Mouse (Mus musculus): Measurements from ENCODE around the gene Bcar3. TPM values are rescaled to one million over a fixed set of nuclear protein-coding genes. Genes with fewer than 3 reads are reported as not detected.

Gene Bcar3
- polyA plus RNA-seq, 1 experiment from 2014 or later: 15.9 TPM

- Histone ChIP-seq H3K36me3 (ENCODE audit: insufficient read depth, low read length) (no peaks in the 10 kb centered on the region), H3K4me1 (ENCODE audit: insufficient read depth, low read length) (peaks cover 42% of the 10 kb centered on the region), H3K9ac (replicated peaks; ENCODE audit: low read length) (0 out of 2 replicates have a peak overlapping the region, but pooled peaks have one; percentile 6), H3K9me3 (ENCODE audit: low read length) (no peaks in the 10 kb centered on the region), H3K4me2 (replicated peaks; ENCODE audit: low read depth, low read length) (no peak overlapping the region), H3K4me3 (ENCODE audit: low read length) (no peak overlapping the region), H3K27ac (ENCODE audit: low read length) (peak overlapping the region; percentile 84), H3K27me3 (ENCODE audit: insufficient read depth, low read length) (no peaks in the 10 kb centered on the region)
- 49% methylated on average over 11 of the region's 11 CpGs for WGBS
- peak; percentile 50 for ATAC-seq (ENCODE audit: low FRiP score, low TSS enrichment)
Measured at GRCm38 (mm10) chr3:122509534-122510239, 215.8 kb downstream of the Bcar3 start.

GRCm38 (mm10) chr3:122510240-122510750 lies 216.4 kb downstream of the Bcar3 start:
- H3K9ac ChIP-seq (replicated peaks; ENCODE audit: low read length): no peak overlapping the region
- ATAC-seq (ENCODE audit: low FRiP score, low TSS enrichment): no peak
- peak overlapping the region; percentile 84 for H3K27ac ChIP-seq (ENCODE audit: low read length)
- no peaks in the 10 kb centered on the region for H3K9me3 ChIP-seq (ENCODE audit: low read length)
- 56% methylated on average over 14 of the region's 14 CpGs for WGBS
- no peaks in the 10 kb centered on the region for H3K36me3 ChIP-seq (ENCODE audit: insufficient read depth, low read length)
- H3K4me2 ChIP-seq (replicated peaks; ENCODE audit: low read depth, low read length): no peak overlapping the region
- peaks cover 39% of the 10 kb centered on the region for H3K4me1 ChIP-seq (ENCODE audit: insufficient read depth, low read length)
- no peak overlapping the region for H3K4me3 ChIP-seq (ENCODE audit: low read length)
- H3K27me3 ChIP-seq (ENCODE audit: insufficient read depth, low read length): no peaks in the 10 kb centered on the region

GRCm38 (mm10) chr3:122510932-122511331 lies 217.0 kb downstream of the Bcar3 start:
- Histone ChIP-seq H3K9me3 (ENCODE audit: low read length) (no peaks in the 10 kb centered on the region), H3K36me3 (ENCODE audit: insufficient read depth, low read length) (no peaks in the 10 kb centered on the region), H3K4me2 (replicated peaks; ENCODE audit: low read depth, low read length) (no peak overlapping the region), H3K9ac (replicated peaks; ENCODE audit: low read length) (no peak overlapping the region), H3K4me1 (ENCODE audit: insufficient read depth, low read length) (peaks cover 39% of the 10 kb centered on the region), H3K27ac (ENCODE audit: low read length) (peak overlapping the region; percentile 84; the same call in 1 of the 2 replicates), H3K4me3 (ENCODE audit: low read length) (no peak overlapping the region), H3K27me3 (ENCODE audit: insufficient read depth, low read length) (no peaks in the 10 kb centered on the region)
- WGBS: 47% methylated on average over 10 of the region's 10 CpGs
- ATAC-seq (ENCODE audit: low FRiP score, low TSS enrichment): no peak

- WGBS: 72% methylated on average over 14 of the region's 14 CpGs
- ATAC-seq (ENCODE audit: low FRiP score, low TSS enrichment): no peak
- H3K36me3 ChIP-seq (ENCODE audit: insufficient read depth, low read length): no peaks in the 10 kb centered on the region
- H3K4me3 ChIP-seq (ENCODE audit: low read length): no peak overlapping the region
- H3K9ac ChIP-seq (replicated peaks; ENCODE audit: low read length): peak overlapping the region; percentile 33; the same call in 1 of the 2 replicates
- peaks cover 37% of the 10 kb centered on the region for H3K4me1 ChIP-seq (ENCODE audit: insufficient read depth, low read length)
- no peaks in the 10 kb centered on the region for H3K9me3 ChIP-seq (ENCODE audit: low read length)
- peak overlapping the region; percentile 84 for H3K27ac ChIP-seq (ENCODE audit: low read length)
- H3K27me3 ChIP-seq (ENCODE audit: insufficient read depth, low read length): no peaks in the 10 kb centered on the region
- H3K4me2 ChIP-seq (replicated peaks; ENCODE audit: low read depth, low read length): no peak overlapping the region
Measured at GRCm38 (mm10) chr3:122511721-122512619, 218.0 kb downstream of the Bcar3 start.

- Histone ChIP-seq H3K4me2 (replicated peaks; ENCODE audit: low read depth, low read length) (no peak overlapping the region), H3K9ac (replicated peaks; ENCODE audit: low read length) (no peak overlapping the region), H3K4me3 (ENCODE audit: low read length) (no peak overlapping the region), H3K4me1 (ENCODE audit: insufficient read depth, low read length) (peaks cover 45% of the 10 kb centered on the region), H3K36me3 (ENCODE audit: insufficient read depth, low read length) (no peaks in the 10 kb centered on the region), H3K27ac (ENCODE audit: low read length) (no peak overlapping the region), H3K9me3 (ENCODE audit: low read length) (no peaks in the 10 kb centered on the region), H3K27me3 (ENCODE audit: insufficient read depth, low read length) (no peaks in the 10 kb centered on the region)
- ATAC-seq (ENCODE audit: low FRiP score, low TSS enrichment): no peak
- 91% methylated on average over 16 of the region's 16 CpGs for WGBS
Measured at GRCm38 (mm10) chr3:122512725-122513375, 218.9 kb downstream of the Bcar3 start.

GRCm38 (mm10) chr3:122515568-122516326 lies 221.8 kb downstream of the Bcar3 start:
- 59% methylated on average over 6 of the region's 6 CpGs for WGBS
- no peaks in the 10 kb centered on the region for H3K27me3 ChIP-seq (ENCODE audit: insufficient read depth, low read length)
- H3K36me3 ChIP-seq (ENCODE audit: insufficient read depth, low read length): no peaks in the 10 kb centered on the region
- H3K4me1 ChIP-seq (ENCODE audit: insufficient read depth, low read length): peaks cover 39% of the 10 kb centered on the region
- no peak overlapping the region for H3K4me2 ChIP-seq (replicated peaks; ENCODE audit: low read depth, low read length)
- no peak overlapping the region for H3K9ac ChIP-seq (replicated peaks; ENCODE audit: low read length)
- ATAC-seq (ENCODE audit: low FRiP score, low TSS enrichment): no peak
- H3K4me3 ChIP-seq (ENCODE audit: low read length): no peak overlapping the region
- H3K27ac ChIP-seq (ENCODE audit: low read length): no peak overlapping the region
- H3K9me3 ChIP-seq (ENCODE audit: low read length): no peaks in the 10 kb centered on the region

- H3K4me1 ChIP-seq (ENCODE audit: insufficient read depth, low read length): peaks cover 33% of the 10 kb centered on the region
- 78% methylated on average over 3 of the region's 3 CpGs for WGBS
- no peaks in the 10 kb centered on the region for H3K9me3 ChIP-seq (ENCODE audit: low read length)
- H3K36me3 ChIP-seq (ENCODE audit: insufficient read depth, low read length): no peaks in the 10 kb centered on the region
- no peaks in the 10 kb centered on the region for H3K27me3 ChIP-seq (ENCODE audit: insufficient read depth, low read length)
- no peak overlapping the region for H3K4me3 ChIP-seq (ENCODE audit: low read length)
- ATAC-seq (ENCODE audit: low FRiP score, low TSS enrichment): no peak
- H3K4me2 ChIP-seq (replicated peaks; ENCODE audit: low read depth, low read length): no peak overlapping the region
- no peak overlapping the region for H3K9ac ChIP-seq (replicated peaks; ENCODE audit: low read length)
- no peak overlapping the region for H3K27ac ChIP-seq (ENCODE audit: low read length)
Measured at GRCm38 (mm10) chr3:122516327-122516695, 222.4 kb downstream of the Bcar3 start.

GRCm38 (mm10) chr3:122517726-122518125 lies 223.8 kb downstream of the Bcar3 start:
- no peak overlapping the region for H3K4me2 ChIP-seq (replicated peaks; ENCODE audit: low read depth, low read length)
- H3K36me3 ChIP-seq (ENCODE audit: insufficient read depth, low read length): no peaks in the 10 kb centered on the region
- H3K27ac ChIP-seq (ENCODE audit: low read length): no peak overlapping the region
- no peak overlapping the region for H3K4me3 ChIP-seq (ENCODE audit: low read length)
- ATAC-seq (ENCODE audit: low FRiP score, low TSS enrichment): no peak
- H3K9ac ChIP-seq (replicated peaks; ENCODE audit: low read length): no peak overlapping the region
- no peaks in the 10 kb centered on the region for H3K9me3 ChIP-seq (ENCODE audit: low read length)
- WGBS: 37% methylated on average over 4 of the region's 4 CpGs
- peaks cover 29% of the 10 kb centered on the region for H3K4me1 ChIP-seq (ENCODE audit: insufficient read depth, low read length)
- no peaks in the 10 kb centered on the region for H3K27me3 ChIP-seq (ENCODE audit: insufficient read depth, low read length)

- H3K4me3 ChIP-seq (ENCODE audit: low read length): no peak overlapping the region
- no peak for ATAC-seq (ENCODE audit: low FRiP score, low TSS enrichment)
- WGBS: 31% methylated on average over 9 of the region's 9 CpGs
- peaks cover 29% of the 10 kb centered on the region for H3K4me1 ChIP-seq (ENCODE audit: insufficient read depth, low read length)
- H3K36me3 ChIP-seq (ENCODE audit: insufficient read depth, low read length): no peaks in the 10 kb centered on the region
- H3K4me2 ChIP-seq (replicated peaks; ENCODE audit: low read depth, low read length): no peak overlapping the region
- no peaks in the 10 kb centered on the region for H3K9me3 ChIP-seq (ENCODE audit: low read length)
- H3K27ac ChIP-seq (ENCODE audit: low read length): no peak overlapping the region
- no peak overlapping the region for H3K9ac ChIP-seq (replicated peaks; ENCODE audit: low read length)
- no peaks in the 10 kb centered on the region for H3K27me3 ChIP-seq (ENCODE audit: insufficient read depth, low read length)
Measured at GRCm38 (mm10) chr3:122518231-122518736, 224.3 kb downstream of the Bcar3 start.

Measured in kidney, embryonic 16.5 days (tissue).